Mouse (Mus musculus): ENCODE data around the gene Rhoh.

DNA sequence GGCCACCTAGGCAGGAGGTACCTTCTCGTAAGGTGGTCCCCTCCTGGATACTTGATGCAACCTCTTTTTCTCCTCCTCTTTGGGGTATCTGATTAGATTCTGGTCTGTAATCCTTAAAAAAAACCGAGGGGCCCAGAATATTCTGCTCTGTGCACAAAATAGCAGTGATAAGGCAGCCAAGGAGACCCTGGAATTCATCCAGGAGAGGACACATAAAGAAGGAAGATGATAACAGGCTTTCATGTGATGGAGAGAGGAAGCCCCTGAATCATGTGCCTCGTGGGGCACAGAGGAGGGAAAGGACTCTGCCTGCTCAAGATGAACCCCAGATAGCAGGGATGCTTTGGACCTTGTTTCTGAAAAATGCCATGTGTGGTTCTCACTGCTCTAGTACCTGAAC, 17.4 kb downstream of the Rhoh start:
- TF ChIP-seq CTCF (IDR thresholded peaks at IDR 0.05; ENCODE audit: borderline replicate concordance, extremely low read depth, insufficient read depth, insufficient read length) (no peak), POLR2A (IDR thresholded peaks at IDR 0.05; ENCODE audit: borderline replicate concordance, extremely low read depth, insufficient read depth, insufficient read length, poor library complexity, severe bottlenecking) (no peak)
